Mouse (Mus musculus) kidney, postnatal 0 days (tissue): ENCODE measurements at regions not wholly inside any gene's neighbourhood (a gene's known extent, or its start where the extent isn't known, plus 50 kb on each side); places are given as distances from the start of the nearest gene placed in this dataset.

Experiments
- ATAC-seq: fragments of 200-750 bp; cut with Nextera tagmentation; replicated peaks from 2 replicates; pipeline ENCODE4 v1.8.0; 2017; ENCODE audit warnings: low read depth, moderate number of reproducible peaks, moderate TSS enrichment, moderate library complexity; ENCODE audit not compliant: low FRiP score
- DNase-seq: peaks from one replicate; pipeline ENCODE4 v3.0.0-alpha.2; 2016; ENCODE audit warnings: low spot score
- H3K27ac ChIP-seq: fragments of 300-500 bp; sonication (generic); 2 replicates; pipeline ENCODE4 v1.5.1; 2014; ENCODE audit warnings: mild to moderate bottlenecking
- H3K27me3 ChIP-seq: fragments of 300-500 bp; sonication (generic); 2 replicates; pipeline ENCODE4 v1.6.1; 2014; ENCODE audit warnings: low read length, mixed read lengths; ENCODE audit not compliant: insufficient read depth
- H3K36me3 ChIP-seq: fragments of 300-500 bp; sonication (generic); 2 replicates; pipeline ENCODE4 v1.6.1; 2014; ENCODE audit warnings: low read length, mixed read lengths; ENCODE audit not compliant: insufficient read depth
- H3K4me1 ChIP-seq: fragments of 300-500 bp; sonication (generic); replicated peaks from 2 replicates; pipeline ENCODE4 v1.6.1; 2014; ENCODE audit warnings: antibody characterized with exemption, low read length, mixed read lengths; ENCODE audit not compliant: insufficient read depth
- H3K4me2 ChIP-seq: fragments of 300-500 bp; sonication (generic); 2 replicates; pipeline ENCODE4 v1.6.1; 2014; ENCODE audit warnings: mild to moderate bottlenecking, low read length, moderate library complexity, mixed read lengths
- H3K4me3 ChIP-seq: fragments of 300-500 bp; sonication (generic); replicated peaks from 2 replicates; pipeline ENCODE4 v1.5.1; 2014; ENCODE audit warnings: low read depth, low read length
- H3K9ac ChIP-seq: fragments of 300-500 bp; sonication (generic); 2 replicates; pipeline ENCODE4 v1.6.1; 2014; ENCODE audit warnings: low read depth, low read length
- H3K9me3 ChIP-seq: fragments of 300-500 bp; sonication (generic); replicated peaks from 2 replicates; pipeline ENCODE4 v1.6.1; 2016; ENCODE audit warnings: low read length, inconsistent platforms, mixed read lengths
- CTCF ChIP-seq: IDR thresholded peaks from 2 replicates; pipeline ENCODE4 v1.5.1; 2016; ENCODE audit warnings: antibody characterized with exemption, low read depth, mild to moderate bottlenecking, moderate library complexity
- WGBS: fragments of 180-500 bp; shearing (Covaris S2); extraction: QIAGEN DNeasy Blood & Tissue Kit; methylation state at CpG from one replicate; pipeline ENCODE4 v1.1.7; 2014; 5-methylcytosine and 5-hydroxymethylcytosine counted together

DNA sequence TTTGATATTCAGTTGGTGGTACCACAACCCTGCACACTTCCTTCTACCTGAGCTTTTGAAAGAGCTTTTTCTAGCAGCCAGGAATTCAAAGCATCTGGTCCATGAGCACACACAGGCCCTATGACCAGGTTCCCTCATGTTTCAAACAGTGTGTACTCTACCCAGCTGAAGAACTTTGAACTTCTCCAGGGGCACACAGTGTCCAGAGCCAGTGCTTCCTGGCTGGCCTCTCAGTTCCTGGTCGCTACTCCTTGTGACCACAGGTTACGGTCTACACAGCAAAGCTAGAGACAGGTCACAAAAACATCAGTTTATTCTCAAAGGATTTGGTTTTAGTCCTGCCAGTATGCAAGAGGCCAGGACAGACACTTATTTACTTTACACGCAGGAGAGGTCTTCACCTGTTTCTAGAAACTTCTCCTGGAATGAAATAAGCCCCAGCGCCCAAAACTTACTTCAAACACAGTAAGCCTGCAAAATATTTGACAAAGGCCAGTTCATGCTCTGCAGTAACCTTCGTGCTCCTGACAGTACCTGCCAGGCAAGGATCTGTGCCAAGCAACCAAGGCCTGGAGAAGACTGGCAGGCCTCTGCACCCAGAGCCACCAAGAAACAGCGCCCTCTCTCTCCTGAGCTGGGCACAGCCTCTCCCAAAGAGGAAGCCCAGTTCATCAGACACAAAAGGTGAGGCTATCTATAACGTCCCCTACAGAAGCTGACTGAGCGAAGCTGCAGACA is 124.5 kb upstream of the Dio3 start:
- no peak overlapping the region for H3K27ac ChIP-seq
- no peaks in the 10 kb centered on the region for H3K9me3 ChIP-seq
- H3K4me2 ChIP-seq: no peak overlapping the region
- H3K27me3 ChIP-seq: no peaks in the 10 kb centered on the region
- no peak overlapping the region for H3K9ac ChIP-seq
- DNase-seq (no peak), ATAC-seq (no peak)
- no peak overlapping the region for H3K4me3 ChIP-seq
- TF ChIP-seq CTCF: peak; percentile 31; the same call in 1 of the 2 replicates
- H3K4me1 ChIP-seq: 0 out of 2 replicates have a peak, but pooled peaks cover 7% of the 10 kb centered on the region
- 84% methylated on average over 8 of the region's 8 CpGs for WGBS
- no peaks in the 10 kb centered on the region for H3K36me3 ChIP-seq

DNA sequence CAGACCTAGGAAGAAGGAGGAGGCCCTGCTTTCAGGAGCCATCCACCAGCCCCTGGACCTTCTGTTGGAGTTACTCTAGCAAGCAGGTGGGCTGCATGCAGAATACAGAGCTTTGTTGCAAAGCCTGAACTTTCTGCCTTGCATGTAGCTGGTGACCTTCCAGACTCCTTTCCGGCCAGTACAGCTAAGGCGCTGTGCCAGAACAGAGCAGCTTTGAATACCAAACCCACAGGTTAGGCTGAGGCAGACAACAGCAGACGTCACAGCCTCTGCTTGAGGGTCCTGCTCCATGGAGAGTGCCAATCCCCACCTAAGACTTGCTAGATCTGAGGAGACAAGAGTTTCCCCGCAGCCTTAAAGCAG is 123.9 kb upstream of the Dio3 start:
- Histone ChIP-seq H3K4me1 (0 out of 2 replicates have a peak, but pooled peaks cover 7% of the 10 kb centered on the region), H3K27me3 (no peaks in the 10 kb centered on the region), H3K27ac (no peak overlapping the region), H3K36me3 (no peaks in the 10 kb centered on the region), H3K4me2 (no peak overlapping the region), H3K9ac (no peak overlapping the region), H3K9me3 (no peaks in the 10 kb centered on the region), H3K4me3 (no peak overlapping the region)
- no peak for TF ChIP-seq CTCF
- ATAC-seq (no peak), DNase-seq (no peak)
- 57% methylated on average over 4 of the region's 4 CpGs for WGBS

DNA sequence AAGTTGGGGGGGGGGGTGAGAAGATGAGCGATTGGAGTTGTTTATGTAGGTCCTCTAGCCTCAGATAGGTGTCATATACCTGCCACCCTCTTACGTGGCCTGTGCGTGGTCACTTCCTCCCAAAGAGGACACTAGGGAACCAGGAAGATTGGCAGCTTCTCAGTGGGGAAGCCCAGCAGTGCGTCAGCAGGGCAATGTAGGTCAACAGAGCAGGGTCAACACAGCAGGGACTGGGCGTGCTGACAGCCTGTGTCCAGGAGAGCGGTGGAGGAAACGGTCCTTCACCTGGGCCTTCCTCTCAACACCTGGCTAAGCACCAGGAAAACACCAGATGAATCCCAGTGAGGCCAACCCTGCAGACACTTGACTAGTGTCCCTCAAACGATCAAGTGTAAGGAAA is 122.4 kb upstream of the Dio3 start:
- no peak overlapping the region for H3K9ac ChIP-seq

DNA sequence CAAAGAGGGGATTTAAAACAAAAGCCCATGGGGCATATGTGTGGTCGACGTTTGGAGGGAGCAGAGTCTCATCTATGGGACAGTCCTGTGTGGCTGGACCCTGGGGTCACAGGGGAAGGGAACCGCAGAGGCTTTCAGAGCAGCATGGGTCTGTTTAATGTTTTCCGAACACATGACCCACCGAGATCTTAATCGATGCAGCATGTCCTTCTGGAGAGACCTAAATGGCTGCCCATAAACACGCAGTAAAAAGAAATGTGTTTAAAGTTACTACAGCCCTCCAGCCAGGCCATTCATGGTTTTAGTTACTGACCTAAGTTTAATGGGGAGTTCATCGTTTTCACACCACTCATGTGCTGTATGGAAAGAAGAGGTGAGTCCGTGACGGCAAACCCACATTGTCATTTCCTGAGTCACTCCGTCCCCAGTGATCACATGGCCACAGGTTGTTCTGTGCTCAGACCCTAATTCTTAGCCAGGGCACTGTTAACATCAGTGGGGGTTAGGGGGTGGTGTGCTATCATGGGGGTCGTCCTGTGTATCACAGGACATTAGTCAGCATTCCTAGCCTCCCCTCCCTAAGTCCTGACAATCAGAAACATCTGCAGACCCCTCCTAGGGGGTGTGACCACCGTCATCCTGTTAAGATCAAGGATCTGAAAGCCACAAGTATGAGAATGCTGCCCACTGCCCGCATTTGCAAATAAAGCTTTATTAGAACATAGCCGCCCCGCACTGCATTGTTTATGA is 120.7 kb upstream of the Dio3 start:
- no peaks in the 10 kb centered on the region for H3K27me3 ChIP-seq
- no peak overlapping the region for H3K27ac ChIP-seq
- 0 out of 2 replicates have a peak, but pooled peaks cover 7% of the 10 kb centered on the region for H3K4me1 ChIP-seq
- ATAC-seq (no peak), DNase-seq (no peak)
- 60% methylated on average over 16 of the region's 16 CpGs for WGBS
- H3K4me2 ChIP-seq: no peak overlapping the region
- TF ChIP-seq CTCF: no peak
- H3K36me3 ChIP-seq: no peaks in the 10 kb centered on the region
- H3K9ac ChIP-seq: no peak overlapping the region
- no peak overlapping the region for H3K4me3 ChIP-seq
- no peaks in the 10 kb centered on the region for H3K9me3 ChIP-seq

More for the DNA sequence above, 122.4 kb upstream of the Dio3 start:
- no peak overlapping the region for H3K4me2 ChIP-seq
- DNase-seq (no peak), ATAC-seq (peak; percentile 40; the same call in 1 of the 2 replicates)
- no peak overlapping the region for H3K4me3 ChIP-seq
- H3K4me1 ChIP-seq: 0 out of 2 replicates have a peak, but pooled peaks cover 7% of the 10 kb centered on the region
- H3K9me3 ChIP-seq: no peaks in the 10 kb centered on the region
- WGBS: 21% methylated on average over 8 of the region's 8 CpGs
- H3K27me3 ChIP-seq: no peaks in the 10 kb centered on the region
- no peaks in the 10 kb centered on the region for H3K36me3 ChIP-seq
- H3K27ac ChIP-seq: no peak overlapping the region
- TF ChIP-seq CTCF: no peak

DNA sequence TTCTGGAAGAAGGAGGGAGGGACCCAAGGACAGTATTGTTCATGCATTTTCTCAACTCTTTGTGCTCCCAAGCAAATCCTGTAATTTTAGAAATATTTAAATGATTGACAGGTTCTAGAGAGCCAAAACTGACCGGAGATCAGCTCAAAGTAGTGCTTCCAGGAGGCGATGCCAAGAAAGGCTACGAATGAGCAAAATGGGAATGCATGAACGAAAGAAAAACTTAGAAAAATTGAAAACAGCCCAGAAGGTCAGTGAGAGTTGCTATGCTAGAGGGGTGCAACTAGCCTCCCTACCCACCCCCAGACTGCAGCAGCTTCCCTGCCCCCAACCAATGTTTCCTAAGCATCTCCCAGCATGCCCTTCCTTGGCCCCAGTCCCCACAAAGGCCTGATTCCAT is 117.6 kb upstream of the Dio3 start:
- no peaks in the 10 kb centered on the region for H3K27me3 ChIP-seq
- no peaks in the 10 kb centered on the region for H3K9me3 ChIP-seq
- DNase-seq (no peak), ATAC-seq (no peak)
- no peak overlapping the region for H3K9ac ChIP-seq
- 0 out of 2 replicates have a peak, but pooled peaks cover 5% of the 10 kb centered on the region for H3K4me1 ChIP-seq
- no peak overlapping the region for H3K4me2 ChIP-seq
- no peaks in the 10 kb centered on the region for H3K36me3 ChIP-seq
- H3K4me3 ChIP-seq: no peak overlapping the region
- TF ChIP-seq CTCF: no peak
- no peak overlapping the region for H3K27ac ChIP-seq
- WGBS: 86% methylated on average over 4 of the region's 4 CpGs

DNA sequence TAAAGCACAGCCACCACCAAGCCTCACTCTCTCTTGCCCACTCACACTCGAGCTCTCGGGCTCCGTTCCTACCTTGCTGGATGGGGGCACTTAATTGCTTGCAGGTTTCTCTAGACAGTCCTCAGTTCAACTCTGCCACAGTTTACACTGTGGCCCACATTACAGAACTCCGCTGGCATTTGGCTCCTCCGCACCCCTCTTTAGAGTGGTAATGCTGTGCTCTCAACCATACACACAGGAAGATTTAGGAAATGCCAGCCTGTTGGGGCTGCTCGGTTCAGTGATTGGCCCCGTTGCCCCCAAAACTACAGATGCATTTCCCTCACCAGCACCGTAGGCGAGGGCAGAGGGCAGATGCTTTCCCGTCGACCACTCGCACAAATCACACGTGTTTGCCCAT is 113.4 kb upstream of the Dio3 start:
- Histone ChIP-seq H3K4me2 (no peak overlapping the region), H3K36me3 (no peaks in the 10 kb centered on the region), H3K4me3 (no peak overlapping the region), H3K4me1 (no peaks in the 10 kb centered on the region), H3K9ac (no peak overlapping the region), H3K9me3 (no peaks in the 10 kb centered on the region), H3K27me3 (no peaks in the 10 kb centered on the region), H3K27ac (no peak overlapping the region)
- no peak for TF ChIP-seq CTCF
- DNase-seq (no peak), ATAC-seq (no peak)
- 37% methylated on average over 13 of the region's 13 CpGs for WGBS
